Mouse (Mus musculus) spleen, embryonic (tissue): ENCODE data around the gene Btbd9.

Source experiments
- CTCF ChIA-PET: fragments of 350-600 bp; sonication (Branson Sonifier 250); formaldehyde crosslinking; loops from one replicate; lab custom pipeline; 2022; lab: Charles Lee

The Btbd9 gene

DNA sequence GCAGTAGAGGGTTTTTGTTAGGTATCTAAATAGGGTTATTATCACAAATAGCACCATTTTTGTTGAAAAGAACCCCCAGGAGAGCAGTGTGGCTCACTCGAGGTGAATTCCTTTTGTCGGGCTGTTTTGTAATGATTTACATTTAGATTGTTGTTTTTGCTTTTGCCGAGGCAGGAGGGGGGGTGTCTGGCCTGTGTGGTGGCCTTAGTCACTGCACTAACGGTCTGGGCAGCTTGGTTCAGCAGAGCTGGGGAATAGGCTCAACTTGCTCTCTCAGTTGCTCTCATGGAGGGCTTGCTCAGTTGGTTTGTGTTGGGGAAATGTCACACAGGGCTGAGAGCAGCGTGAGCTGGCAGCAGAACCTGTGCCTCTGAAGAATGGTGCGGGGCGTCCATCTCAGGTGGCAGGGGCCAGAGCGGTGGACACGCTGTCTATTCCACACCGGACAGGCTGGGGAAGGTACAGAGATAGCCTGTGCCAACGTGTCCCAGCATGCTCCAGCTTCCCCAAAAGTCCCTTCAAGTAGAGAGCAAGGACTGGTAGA, 385.1 kb downstream of the Btbd9 start:
- CTCF ChIA-PET = interaction anchor here (1.1 kb wide), 1 partner anchor 29 kb away, joined by 3 read pairs; no protein-coding TSS in a partner anchor

DNA sequence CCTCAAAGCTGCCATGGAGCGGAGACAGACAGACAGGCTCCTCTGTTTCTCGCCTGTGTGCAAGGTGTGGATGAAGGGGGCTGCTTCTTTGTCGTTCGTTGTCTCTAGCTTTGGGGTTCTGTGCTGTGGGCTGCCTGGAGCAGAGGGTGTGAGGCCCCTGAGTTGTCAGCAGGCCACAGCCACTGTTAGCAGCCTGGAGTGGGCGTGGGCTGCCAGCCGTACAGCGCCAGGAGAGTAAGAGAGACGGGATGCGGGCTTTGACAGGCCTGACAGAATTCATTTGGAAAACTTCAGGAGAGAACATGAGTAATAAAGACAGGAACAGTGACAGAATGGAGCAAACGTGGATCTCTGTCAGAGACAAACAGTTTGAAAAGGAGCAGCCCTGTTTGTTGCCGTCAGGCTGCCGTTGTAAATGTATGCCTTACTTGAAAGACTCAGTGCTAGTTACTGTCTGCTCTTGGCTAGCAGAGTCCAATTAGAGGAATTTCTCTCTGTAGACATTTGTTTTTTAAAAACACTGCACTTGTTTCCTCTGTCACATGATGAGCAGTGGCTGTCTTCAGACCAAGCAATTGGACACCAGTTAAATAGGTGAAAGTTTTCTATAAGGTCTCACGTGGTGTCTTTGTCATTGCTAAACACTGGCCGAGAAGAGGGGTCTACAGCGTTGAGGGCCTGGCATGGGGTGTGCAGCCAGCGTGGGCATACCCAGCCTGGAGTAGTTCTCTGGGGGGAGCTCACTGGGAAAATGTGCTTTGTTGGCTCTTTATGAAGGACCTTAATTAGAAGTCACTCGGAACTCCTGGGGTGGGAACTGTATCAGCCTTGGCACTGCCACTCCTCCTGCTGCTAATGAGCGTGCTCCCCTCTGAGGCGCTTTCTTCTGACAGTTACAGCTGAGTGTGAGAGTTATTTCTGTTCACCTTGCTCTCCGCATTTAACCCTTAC, 388.0 kb downstream of the Btbd9 start:
- CTCF ChIA-PET = no interaction called here

DNA sequence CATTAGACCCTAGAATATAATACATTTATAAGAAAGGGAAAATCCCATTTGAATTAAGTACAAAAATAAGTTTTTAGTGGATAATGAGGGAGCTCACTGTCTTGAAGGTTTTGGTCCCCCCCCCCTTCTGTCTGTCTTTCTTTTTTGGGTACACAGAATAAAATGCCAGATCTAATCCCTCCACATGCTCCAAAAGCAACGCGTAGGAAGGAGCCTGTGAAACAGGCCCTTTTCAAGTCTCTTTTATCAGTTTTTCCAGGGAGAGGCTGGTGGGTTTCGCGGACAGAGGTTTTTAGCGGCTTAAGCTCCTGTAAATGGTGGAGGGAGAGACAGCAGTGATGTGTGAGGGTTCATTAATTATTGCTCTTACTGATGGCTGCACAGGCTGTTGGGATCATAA, 388.7 kb downstream of the Btbd9 start:
- CTCF ChIA-PET = no interaction called here

DNA sequence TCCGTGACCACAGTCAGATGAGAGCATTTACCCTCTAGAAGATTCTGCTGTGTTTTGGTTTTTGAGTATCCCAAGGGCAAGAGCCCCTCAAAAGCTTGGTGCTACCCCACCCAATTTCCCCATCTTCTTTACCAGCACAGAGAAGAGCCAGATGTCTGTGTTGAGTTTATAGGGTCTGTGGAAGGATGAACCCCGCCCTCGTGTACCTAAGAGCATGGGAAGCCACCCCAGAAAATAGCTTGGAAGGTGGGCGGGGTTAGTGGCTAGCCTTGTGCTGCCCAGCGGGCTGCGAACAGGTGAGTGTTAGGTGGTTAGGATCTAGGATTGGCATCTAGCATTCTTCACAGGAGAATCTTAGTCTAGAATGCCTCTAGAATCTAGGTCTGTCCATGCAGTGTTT, 389.1 kb downstream of the Btbd9 start:
- CTCF ChIA-PET = no interaction called here

DNA sequence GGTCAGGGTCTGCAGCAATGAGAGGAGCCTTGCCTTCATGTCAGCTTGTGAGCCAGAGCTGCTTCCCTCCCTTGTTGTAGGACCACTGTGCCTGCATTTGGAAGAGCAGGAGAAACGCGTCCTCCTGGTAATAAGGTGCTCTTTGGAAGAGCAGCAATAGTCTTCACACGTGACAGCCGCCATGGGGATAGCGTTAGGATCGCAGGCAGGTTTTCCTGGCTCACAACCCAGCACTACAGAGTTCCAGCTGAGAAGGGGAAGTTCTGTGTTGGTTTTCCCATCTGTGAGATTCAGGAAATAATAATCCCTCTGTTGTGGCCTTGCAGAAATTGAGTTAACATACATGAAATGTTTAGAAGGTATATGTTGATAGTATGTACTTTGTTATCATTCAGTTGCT, 392.7 kb downstream of the Btbd9 start:
- CTCF ChIA-PET = no interaction called here

DNA sequence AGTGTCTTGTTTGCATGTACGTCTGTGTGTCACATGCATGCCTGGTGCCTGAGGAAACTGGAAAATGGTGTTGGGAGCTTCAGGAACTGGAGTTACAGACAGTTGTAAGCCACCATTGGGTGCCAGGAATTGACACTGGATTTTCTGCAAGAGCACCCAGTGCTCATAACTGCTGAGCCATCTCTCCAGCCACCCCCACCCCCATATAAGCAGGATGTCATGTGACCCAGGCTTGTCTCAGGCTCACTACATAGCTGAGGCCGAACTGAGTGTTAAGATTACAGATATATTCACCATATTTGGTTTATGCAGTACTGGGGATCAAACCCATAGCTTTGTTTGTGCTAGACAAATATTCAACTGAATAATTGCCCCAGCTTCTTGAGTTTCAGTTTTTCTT, 394.2 kb downstream of the Btbd9 start:
- CTCF ChIA-PET = no interaction called here

DNA sequence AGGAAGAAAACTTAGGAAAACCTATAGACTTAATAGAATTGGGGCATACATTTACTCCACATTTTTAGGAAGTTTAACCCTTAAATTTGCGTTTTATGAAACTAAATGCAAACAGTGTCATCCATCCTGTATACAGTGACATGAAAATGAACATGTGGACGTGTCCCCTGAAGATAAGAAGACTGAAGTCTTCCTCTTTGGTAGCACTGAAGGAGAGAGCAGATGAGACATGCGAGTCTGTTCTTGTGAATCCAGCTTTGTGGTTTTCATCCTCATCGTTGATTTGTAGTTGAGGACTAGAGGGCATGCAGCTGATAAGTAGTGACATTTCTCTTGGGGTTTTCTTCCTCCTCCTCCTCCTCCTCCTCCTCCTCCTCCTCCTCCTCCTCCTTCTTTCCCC, 394.7 kb downstream of the Btbd9 start:
- CTCF ChIA-PET = interaction anchor here (0.7 kb wide), 1 partner anchor 70 kb away, joined by 3 read pairs; no protein-coding TSS in a partner anchor

DNA sequence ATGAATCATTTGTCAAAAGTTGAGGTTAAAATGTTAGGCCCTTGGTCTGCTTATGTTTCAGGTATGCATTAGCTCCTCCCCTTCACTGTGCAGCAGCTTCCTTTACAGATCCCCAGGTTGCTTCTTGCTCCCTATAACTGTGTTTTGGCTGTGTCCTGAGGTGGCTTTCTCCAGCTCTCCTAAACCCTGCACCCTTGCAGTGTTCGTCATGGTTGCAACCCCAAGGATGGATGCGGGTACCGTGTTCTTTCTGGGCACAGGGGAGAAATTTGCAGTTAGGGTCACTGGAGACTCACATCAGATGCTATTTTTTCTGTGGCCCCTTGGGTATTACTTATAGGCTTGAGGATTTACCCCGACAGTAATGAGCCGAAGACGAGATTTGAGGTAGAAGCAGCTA, 396.1 kb downstream of the Btbd9 start:
- CTCF ChIA-PET = no interaction called here

DNA sequence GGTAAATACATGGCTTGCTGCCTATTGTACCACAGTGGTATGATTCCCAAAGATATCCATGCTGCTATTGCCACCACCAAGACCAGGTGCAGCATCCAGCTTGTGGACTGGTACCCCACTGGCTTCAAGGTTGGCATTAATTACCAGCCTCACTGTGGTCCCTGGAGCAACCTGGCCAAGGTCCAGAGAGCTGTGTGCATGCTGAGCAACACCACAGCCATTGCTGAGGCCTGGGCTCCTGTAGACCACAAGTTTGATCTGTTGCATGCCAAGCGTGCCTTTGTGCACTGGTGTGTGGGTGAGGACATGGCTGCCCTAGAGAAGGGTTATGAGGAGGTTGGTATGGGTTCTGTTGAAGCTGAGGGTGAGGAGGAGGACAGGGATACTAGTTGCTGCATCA, 397.9 kb downstream of the Btbd9 start:
- CTCF ChIA-PET = interaction anchor here (0.6 kb wide), 1 partner anchor 1064 kb away, joined by 3 read pairs; no protein-coding TSS in a partner anchor

DNA sequence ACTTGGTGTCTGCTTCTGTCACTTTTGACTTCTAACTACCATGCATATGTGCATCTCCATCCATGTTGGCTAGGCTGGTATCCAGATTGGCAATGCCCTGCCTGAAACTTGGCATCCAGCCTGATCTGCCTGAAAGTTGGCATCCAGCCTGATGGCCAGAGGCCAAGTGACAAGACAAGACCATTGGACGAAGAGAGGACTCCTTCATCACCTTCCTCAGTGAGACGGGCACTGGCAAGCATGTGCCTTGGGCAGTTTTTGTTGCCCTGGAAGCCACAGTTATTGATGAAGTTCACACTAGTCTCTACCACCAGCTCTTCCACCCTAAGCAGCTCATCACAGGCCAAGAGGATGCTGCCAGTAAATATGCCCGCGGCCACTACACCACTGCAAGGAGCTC, 398.9 kb downstream of the Btbd9 start:
- CTCF ChIA-PET = no interaction called here
